Mouse (Mus musculus): ENCODE results near the gene Ispd. TPM values are rescaled to one million over a fixed set of nuclear protein-coding genes. Genes with fewer than 3 reads are reported as not detected.

Gene Ispd
- polyA plus RNA-seq, 1 experiment from 2014 or later: 8.2 TPM

GRCm38 (mm10) chr12:36662496-36662895 lies 281.2 kb downstream of the Ispd start:
- no peaks in the 10 kb centered on the region for H3K9me3 ChIP-seq (ENCODE audit: control insufficient read depth, low read length)
- DNase-seq (ENCODE audit: low spot score) (no peak), ATAC-seq (replicated peaks; ENCODE audit: low FRiP score) (no peak)
- H3K4me3 ChIP-seq (ENCODE audit: low read depth, low read length): no peak overlapping the region
- no peak overlapping the region for H3K4me2 ChIP-seq (ENCODE audit: low read depth, low read length, severe bottlenecking)
- H3K9ac ChIP-seq (ENCODE audit: low read length): no peak overlapping the region
- 91% methylated on average over 7 of the region's 7 CpGs for WGBS
- no peaks in the 10 kb centered on the region for H3K4me1 ChIP-seq (replicated peaks; ENCODE audit: control insufficient read depth, insufficient read depth, low read length)
- no peak overlapping the region for H3K27ac ChIP-seq (ENCODE audit: low read depth, low read length)
- H3K36me3 ChIP-seq (ENCODE audit: control insufficient read depth, insufficient read depth, low read length): no peaks in the 10 kb centered on the region
- H3K27me3 ChIP-seq (ENCODE audit: control insufficient read depth, insufficient read depth, low read length): no peaks in the 10 kb centered on the region

- H3K4me1 ChIP-seq (replicated peaks; ENCODE audit: control insufficient read depth, insufficient read depth, low read length): no peaks in the 10 kb centered on the region
- no peaks in the 10 kb centered on the region for H3K36me3 ChIP-seq (ENCODE audit: control insufficient read depth, insufficient read depth, low read length)
- WGBS: 55% methylated on average over 3 of the region's 3 CpGs
- no peaks in the 10 kb centered on the region for H3K27me3 ChIP-seq (ENCODE audit: control insufficient read depth, insufficient read depth, low read length)
- no peak for ATAC-seq (replicated peaks; ENCODE audit: low FRiP score)
- no peak overlapping the region for H3K4me2 ChIP-seq (ENCODE audit: low read depth, low read length, severe bottlenecking)
- H3K9me3 ChIP-seq (ENCODE audit: control insufficient read depth, low read length): no peaks in the 10 kb centered on the region
- H3K4me3 ChIP-seq (ENCODE audit: low read depth, low read length): no peak overlapping the region
- no peak overlapping the region for H3K27ac ChIP-seq (ENCODE audit: low read depth, low read length)
- DNase-seq (ENCODE audit: low spot score): no peak
- no peak overlapping the region for H3K9ac ChIP-seq (ENCODE audit: low read length)
These were observed 283.5 kb downstream of the Ispd start for GRCm38 (mm10) chr12:36664783-36665182.

- no peak overlapping the region for H3K9ac ChIP-seq (ENCODE audit: low read length)
- H3K4me2 ChIP-seq (ENCODE audit: low read depth, low read length, severe bottlenecking): no peak overlapping the region
- no peak overlapping the region for H3K27ac ChIP-seq (ENCODE audit: low read depth, low read length)
- DNase-seq (ENCODE audit: low spot score): no peak
- WGBS: 71% methylated on average over 6 of the region's 6 CpGs
- no peak for ATAC-seq (replicated peaks; ENCODE audit: low FRiP score)
- H3K27me3 ChIP-seq (ENCODE audit: control insufficient read depth, insufficient read depth, low read length): no peaks in the 10 kb centered on the region
- no peaks in the 10 kb centered on the region for H3K9me3 ChIP-seq (ENCODE audit: control insufficient read depth, low read length)
- no peaks in the 10 kb centered on the region for H3K4me1 ChIP-seq (replicated peaks; ENCODE audit: control insufficient read depth, insufficient read depth, low read length)
- H3K36me3 ChIP-seq (ENCODE audit: control insufficient read depth, insufficient read depth, low read length): no peaks in the 10 kb centered on the region
- no peak overlapping the region for H3K4me3 ChIP-seq (ENCODE audit: low read depth, low read length)
These were observed 285.5 kb downstream of the Ispd start for GRCm38 (mm10) chr12:36666771-36667170.

- Histone ChIP-seq H3K27me3 (ENCODE audit: control insufficient read depth, insufficient read depth, low read length) (no peaks in the 10 kb centered on the region), H3K4me1 (replicated peaks; ENCODE audit: control insufficient read depth, insufficient read depth, low read length) (no peaks in the 10 kb centered on the region), H3K9ac (ENCODE audit: low read length) (no peak overlapping the region), H3K36me3 (ENCODE audit: control insufficient read depth, insufficient read depth, low read length) (no peaks in the 10 kb centered on the region), H3K4me3 (ENCODE audit: low read depth, low read length) (no peak overlapping the region), H3K4me2 (ENCODE audit: low read depth, low read length, severe bottlenecking) (no peak overlapping the region), H3K27ac (ENCODE audit: low read depth, low read length) (no peak overlapping the region), H3K9me3 (ENCODE audit: control insufficient read depth, low read length) (no peaks in the 10 kb centered on the region)
- 77% methylated on average over 5 of the region's 5 CpGs for WGBS
- ATAC-seq (replicated peaks; ENCODE audit: low FRiP score): peak; percentile 49; the same call in 1 of the 2 replicates
- no peak for DNase-seq (ENCODE audit: low spot score)
These were observed 289.1 kb downstream of the Ispd start for GRCm38 (mm10) chr12:36670164-36670908.

GRCm38 (mm10) chr12:36670915-36671579 lies 289.8 kb downstream of the Ispd start:
- H3K9me3 ChIP-seq (ENCODE audit: control insufficient read depth, low read length): no peaks in the 10 kb centered on the region
- no peaks in the 10 kb centered on the region for H3K4me1 ChIP-seq (replicated peaks; ENCODE audit: control insufficient read depth, insufficient read depth, low read length)
- H3K9ac ChIP-seq (ENCODE audit: low read length): no peak overlapping the region
- no peak overlapping the region for H3K4me2 ChIP-seq (ENCODE audit: low read depth, low read length, severe bottlenecking)
- H3K27me3 ChIP-seq (ENCODE audit: control insufficient read depth, insufficient read depth, low read length): no peaks in the 10 kb centered on the region
- H3K36me3 ChIP-seq (ENCODE audit: control insufficient read depth, insufficient read depth, low read length): no peaks in the 10 kb centered on the region
- H3K4me3 ChIP-seq (ENCODE audit: low read depth, low read length): no peak overlapping the region
- H3K27ac ChIP-seq (ENCODE audit: low read depth, low read length): no peak overlapping the region
- 36% methylated on average over 10 of the region's 10 CpGs for WGBS
- ATAC-seq (replicated peaks; ENCODE audit: low FRiP score): peak; percentile 66
- no peak for DNase-seq (ENCODE audit: low spot score)

GRCm38 (mm10) chr12:36674481-36674880 lies 293.2 kb downstream of the Ispd start:
- WGBS: 74% methylated on average over 2 of the region's 2 CpGs
- H3K9me3 ChIP-seq (ENCODE audit: control insufficient read depth, low read length): no peaks in the 10 kb centered on the region
- no peak overlapping the region for H3K27ac ChIP-seq (ENCODE audit: low read depth, low read length)
- ATAC-seq (replicated peaks; ENCODE audit: low FRiP score) (no peak), DNase-seq (ENCODE audit: low spot score) (no peak)
- H3K4me3 ChIP-seq (ENCODE audit: low read depth, low read length): no peak overlapping the region
- H3K4me2 ChIP-seq (ENCODE audit: low read depth, low read length, severe bottlenecking): no peak overlapping the region
- no peaks in the 10 kb centered on the region for H3K36me3 ChIP-seq (ENCODE audit: control insufficient read depth, insufficient read depth, low read length)
- no peaks in the 10 kb centered on the region for H3K27me3 ChIP-seq (ENCODE audit: control insufficient read depth, insufficient read depth, low read length)
- H3K9ac ChIP-seq (ENCODE audit: low read length): no peak overlapping the region
- H3K4me1 ChIP-seq (replicated peaks; ENCODE audit: control insufficient read depth, insufficient read depth, low read length): no peaks in the 10 kb centered on the region

GRCm38 (mm10) chr12:36678220-36678619 lies 297.0 kb downstream of the Ispd start:
- Histone ChIP-seq H3K27ac (ENCODE audit: low read depth, low read length) (no peak overlapping the region), H3K4me3 (ENCODE audit: low read depth, low read length) (no peak overlapping the region), H3K4me1 (replicated peaks; ENCODE audit: control insufficient read depth, insufficient read depth, low read length) (no peaks in the 10 kb centered on the region), H3K4me2 (ENCODE audit: low read depth, low read length, severe bottlenecking) (no peak overlapping the region), H3K36me3 (ENCODE audit: control insufficient read depth, insufficient read depth, low read length) (no peaks in the 10 kb centered on the region), H3K9ac (ENCODE audit: low read length) (no peak overlapping the region), H3K9me3 (ENCODE audit: control insufficient read depth, low read length) (no peaks in the 10 kb centered on the region), H3K27me3 (ENCODE audit: control insufficient read depth, insufficient read depth, low read length) (no peaks in the 10 kb centered on the region)
- WGBS: 92% methylated on average over 4 of the region's 4 CpGs
- DNase-seq (ENCODE audit: low spot score): no peak
- no peak for ATAC-seq (replicated peaks; ENCODE audit: low FRiP score)

GRCm38 (mm10) chr12:36680883-36681505 lies 299.7 kb downstream of the Ispd start:
- Histone ChIP-seq H3K4me1 (replicated peaks; ENCODE audit: control insufficient read depth, insufficient read depth, low read length) (no peaks in the 10 kb centered on the region), H3K4me3 (ENCODE audit: low read depth, low read length) (no peak overlapping the region), H3K4me2 (ENCODE audit: low read depth, low read length, severe bottlenecking) (no peak overlapping the region), H3K36me3 (ENCODE audit: control insufficient read depth, insufficient read depth, low read length) (no peaks in the 10 kb centered on the region), H3K27me3 (ENCODE audit: control insufficient read depth, insufficient read depth, low read length) (no peaks in the 10 kb centered on the region), H3K9me3 (ENCODE audit: control insufficient read depth, low read length) (no peaks in the 10 kb centered on the region), H3K27ac (ENCODE audit: low read depth, low read length) (no peak overlapping the region), H3K9ac (ENCODE audit: low read length) (no peak overlapping the region)
- DNase-seq (ENCODE audit: low spot score) (no peak), ATAC-seq (replicated peaks; ENCODE audit: low FRiP score) (no peak)
- 82% methylated on average over 2 of the region's 2 CpGs for WGBS

Data from forebrain, embryonic 11.5 days (tissue).